Mouse (Mus musculus): ENCODE data around the gene Zfp335. TPM values are rescaled to one million over a fixed set of nuclear protein-coding genes. Genes with fewer than 3 reads are reported as not detected.
"Not testable (repeated sequence)": the region's sequence is repeated elsewhere in the genome, so short reads cannot be mapped to it uniquely, and the experiment has no call there.

Zfp335 gene
- polyA plus RNA-seq, 1 experiment, result 9.8 TPM

- no peak for TF ChIP-seq POLR2A (IDR thresholded peaks at IDR 0.05; ENCODE audit: control insufficient read depth, low read depth, low read length)
- no peak for TF ChIP-seq CTCF (IDR thresholded peaks at IDR 0.05; ENCODE audit: control insufficient read depth, insufficient read depth, insufficient replicate concordance, low read depth, low read length)
- H3K4me3 ChIP-seq (ENCODE audit: control insufficient read depth, low read depth, low read length), result peak overlapping the region; percentile 69
- H3K27me3 ChIP-seq (ENCODE audit: control insufficient read depth, insufficient read depth, low read length), result no peaks in the 10 kb centered on the region
- no peak overlapping the region for H3K27ac ChIP-seq (ENCODE audit: control insufficient read depth, insufficient read depth, low read depth, low read length)
- H3K36me3 ChIP-seq (ENCODE audit: control insufficient read depth, insufficient read depth, low read length), result no peaks in the 10 kb centered on the region
- H3K4me1 ChIP-seq (ENCODE audit: control insufficient read depth, insufficient read depth, low read length), result peaks cover 7% of the 10 kb centered on the region
Measured at GRCm38 (mm10) chr2:164856309-164857100, 55.1 kb downstream of the Zfp335 start.

- H3K27me3 ChIP-seq (ENCODE audit: control insufficient read depth, insufficient read depth, low read length); H3K4me1 ChIP-seq (ENCODE audit: control insufficient read depth, insufficient read depth, low read length); H3K4me3 ChIP-seq (ENCODE audit: control insufficient read depth, low read depth, low read length); H3K36me3 ChIP-seq (ENCODE audit: control insufficient read depth, insufficient read depth, low read length); H3K27ac ChIP-seq (ENCODE audit: control insufficient read depth, insufficient read depth, low read depth, low read length): not testable (repeated sequence)
Measured at GRCm38 (mm10) chr2:164855572-164855971, 56.0 kb downstream of the Zfp335 start.

- H3K27ac ChIP-seq (ENCODE audit: control insufficient read depth, insufficient read depth, low read depth, low read length), result no peak overlapping the region
- H3K4me3 ChIP-seq (ENCODE audit: control insufficient read depth, low read depth, low read length), result no peak overlapping the region
- peaks cover 2% of the 10 kb centered on the region; the same call in 1 of the 2 replicates for H3K4me1 ChIP-seq (ENCODE audit: control insufficient read depth, insufficient read depth, low read length)
- no peak for TF ChIP-seq CTCF (IDR thresholded peaks at IDR 0.05; ENCODE audit: control insufficient read depth, insufficient read depth, insufficient replicate concordance, low read depth, low read length)
- no peak for TF ChIP-seq POLR2A (IDR thresholded peaks at IDR 0.05; ENCODE audit: control insufficient read depth, low read depth, low read length)
- H3K36me3 ChIP-seq (ENCODE audit: control insufficient read depth, insufficient read depth, low read length), result no peaks in the 10 kb centered on the region
- H3K27me3 ChIP-seq (ENCODE audit: control insufficient read depth, insufficient read depth, low read length), result no peaks in the 10 kb centered on the region
Measured at GRCm38 (mm10) chr2:164850061-164850460, 61.5 kb downstream of the Zfp335 start.

GRCm38 (mm10) chr2:164845782-164846181 lies 65.8 kb downstream of the Zfp335 start:
- H3K36me3 ChIP-seq (ENCODE audit: control insufficient read depth, insufficient read depth, low read length), result no peaks in the 10 kb centered on the region
- H3K27ac ChIP-seq (ENCODE audit: control insufficient read depth, insufficient read depth, low read depth, low read length), result no peak overlapping the region
- no peak for TF ChIP-seq POLR2A (IDR thresholded peaks at IDR 0.05; ENCODE audit: control insufficient read depth, low read depth, low read length)
- TF ChIP-seq CTCF (IDR thresholded peaks at IDR 0.05; ENCODE audit: control insufficient read depth, insufficient read depth, insufficient replicate concordance, low read depth, low read length), result no peak; the same call in 1 of the 2 replicates
- H3K27me3 ChIP-seq (ENCODE audit: control insufficient read depth, insufficient read depth, low read length), result no peaks in the 10 kb centered on the region
- H3K4me3 ChIP-seq (ENCODE audit: control insufficient read depth, low read depth, low read length), result no peak overlapping the region
- peaks cover 2% of the 10 kb centered on the region; the same call in 1 of the 2 replicates for H3K4me1 ChIP-seq (ENCODE audit: control insufficient read depth, insufficient read depth, low read length)

Other genes with a start within 250 kb of the Zfp335 start
- gene Wfdc11, start 237.7 kb downstream of the Zfp335 start, polyA plus RNA-seq (2012; rRNA removed), result 0.20 TPM in 1 of 2 replicates, not detected in the other
- 0.32 and 36.5 TPM in 2 replicates for gene Wfdc13, start 226.7 kb downstream of the Zfp335 start, polyA plus RNA-seq (2012; rRNA removed)
- not detected in 2 replicates for gene Spint4, start 213.3 kb downstream of the Zfp335 start, polyA plus RNA-seq (2012; rRNA removed)
- gene Spint5, start 196.5 kb downstream of the Zfp335 start, polyA plus RNA-seq (2012; rRNA removed), result 0.69 and 0.93 TPM in 2 replicates
- gene Wfdc3, start 165.8 kb downstream of the Zfp335 start, polyA plus RNA-seq (2012; rRNA removed), result 118 and 120 TPM in 2 replicates
- 32.4 and 43.1 TPM in 2 replicates for gene Dnttip1, start 165.8 kb downstream of the Zfp335 start, polyA plus RNA-seq (2012; rRNA removed)
- 57.7 and 60.0 TPM in 2 replicates for gene Ube2c, start 141.9 kb downstream of the Zfp335 start, polyA plus RNA-seq (2012; rRNA removed)
- 0.89 and 5.6 TPM in 2 replicates for gene Tnnc2, start 131.8 kb downstream of the Zfp335 start, polyA plus RNA-seq (2012; rRNA removed)
- 9.7 and 11.9 TPM in 2 replicates for gene Snx21, start 125.9 kb downstream of the Zfp335 start, polyA plus RNA-seq (2012; rRNA removed)
- 45.6 and 47.9 TPM in 2 replicates for gene Acot8, start 106.9 kb downstream of the Zfp335 start, polyA plus RNA-seq (2012; rRNA removed)
- 18.0 and 19.5 TPM in 2 replicates for gene Zswim3, start 106.7 kb downstream of the Zfp335 start, polyA plus RNA-seq (2012; rRNA removed)
- gene Zswim1, start 89.1 kb downstream of the Zfp335 start, polyA plus RNA-seq (2012; rRNA removed), result 25.3 and 26.0 TPM in 2 replicates
- gene Spata25, start 83.2 kb downstream of the Zfp335 start, polyA plus RNA-seq (2012; rRNA removed), result 154 and 173 TPM in 2 replicates
- gene Ctsa, start 78.9 kb downstream of the Zfp335 start, polyA plus RNA-seq (2012; rRNA removed), result 22.7 and 25.9 TPM in 2 replicates
- gene Neurl2, start 78.3 kb downstream of the Zfp335 start, polyA plus RNA-seq (2012; rRNA removed), result 1.2 and 1.3 TPM in 2 replicates
- 18.0 and 23.7 TPM in 2 replicates for gene Pltp, start 54.0 kb downstream of the Zfp335 start, polyA plus RNA-seq (2012; rRNA removed)
- gene Pcif1, start 32.5 kb downstream of the Zfp335 start, polyA plus RNA-seq (2012; rRNA removed), result 17.0 and 19.3 TPM in 2 replicates
- gene Mmp9, start 29.0 kb upstream of the Zfp335 start, polyA plus RNA-seq (2012; rRNA removed), result 0.37 and 0.61 TPM in 2 replicates
- 15.9 and 16.6 TPM in 2 replicates for gene Slc12a5, start 49.0 kb upstream of the Zfp335 start, polyA plus RNA-seq (2012; rRNA removed)
- 37.0 and 40.3 TPM in 2 replicates for gene Ncoa5, start 123.1 kb upstream of the Zfp335 start, polyA plus RNA-seq (2012; rRNA removed)
- 0.54 and 0.99 TPM in 2 replicates for gene Cd40, start 143.9 kb upstream of the Zfp335 start, polyA plus RNA-seq (2012; rRNA removed)
- 26.9 and 28.7 TPM in 2 replicates for gene 1700025C18Rik, start 179.0 kb upstream of the Zfp335 start, polyA plus RNA-seq (2012; rRNA removed)